Mouse (Mus musculus) thymus, postnatal 14 days (tissue): ENCODE measurements around the gene Srcin1.

ENCODE experiments used
- DNase-seq: peaks from one replicate; pipeline ENCODE4 v3.0.0; 2021

Gene Srcin1

GRCm38 (mm10) chr11:97578286-97578685 lies 2.3 kb upstream of the Srcin1 start:
- DNase-seq: no peak

- peak; percentile 88 for DNase-seq
Observed at GRCm38 (mm10) chr11:97575638-97576037, 348 bp downstream of the Srcin1 start.

GRCm38 (mm10) chr11:97575075-97575474 lies 911 bp downstream of the Srcin1 start:
- DNase-seq: peak; percentile 46

- peak; percentile 16 for DNase-seq
Observed at GRCm38 (mm10) chr11:97574551-97575051, 1.4 kb downstream of the Srcin1 start.

GRCm38 (mm10) chr11:97573891-97574550 lies 2.0 kb downstream of the Srcin1 start:
- peak; percentile 28 for DNase-seq

- no peak for DNase-seq
Observed at GRCm38 (mm10) chr11:97572895-97573480, 3.0 kb downstream of the Srcin1 start.

- DNase-seq: no peak
Observed at GRCm38 (mm10) chr11:97572089-97572345, 4.0 kb downstream of the Srcin1 start.

GRCm38 (mm10) chr11:97571266-97572088 lies 4.5 kb downstream of the Srcin1 start:
- no peak for DNase-seq

- no peak for DNase-seq
Observed at GRCm38 (mm10) chr11:97570493-97571137, 5.4 kb downstream of the Srcin1 start.

- no peak for DNase-seq
Observed at GRCm38 (mm10) chr11:97569806-97570205, 6.2 kb downstream of the Srcin1 start.

GRCm38 (mm10) chr11:97569301-97569724 lies 6.7 kb downstream of the Srcin1 start:
- DNase-seq: no peak

- DNase-seq: peak; percentile 60
Observed at GRCm38 (mm10) chr11:97568729-97569128, 7.3 kb downstream of the Srcin1 start.

- no peak for DNase-seq
Observed at GRCm38 (mm10) chr11:97567480-97567879, 8.5 kb downstream of the Srcin1 start.

GRCm38 (mm10) chr11:97566551-97566950 lies 9.4 kb downstream of the Srcin1 start:
- DNase-seq: no peak

GRCm38 (mm10) chr11:97563730-97564129 lies 12.3 kb downstream of the Srcin1 start:
- DNase-seq: no peak

GRCm38 (mm10) chr11:97562536-97562935 lies 13.4 kb downstream of the Srcin1 start:
- DNase-seq: no peak

- no peak for DNase-seq
Observed at GRCm38 (mm10) chr11:97560210-97560963, 15.6 kb downstream of the Srcin1 start.

- DNase-seq: no peak
Observed at GRCm38 (mm10) chr11:97559549-97559948, 16.4 kb downstream of the Srcin1 start.

- no peak for DNase-seq
Observed at GRCm38 (mm10) chr11:97557885-97558284, 18.1 kb downstream of the Srcin1 start.

GRCm38 (mm10) chr11:97556569-97557408 lies 19.2 kb downstream of the Srcin1 start:
- DNase-seq: peak; percentile 85

- no peak for DNase-seq
Observed at GRCm38 (mm10) chr11:97555144-97555543, 20.8 kb downstream of the Srcin1 start.

GRCm38 (mm10) chr11:97552151-97552550 lies 23.8 kb downstream of the Srcin1 start:
- DNase-seq: no peak
